Mouse (Mus musculus) brain, embryonic 14.5 days (tissue): Measurements from ENCODE around the gene Slc2a1.

ENCODE experiments used
- CTCF ChIP-seq: fragments of 200-500 bp; IDR thresholded peaks from 2 replicates; pipeline ENCODE4 v1.5.1; 2012; ENCODE audit warnings: inconsistent platforms, mild to moderate bottlenecking, moderate library complexity, borderline replicate concordance; ENCODE audit not compliant: insufficient read depth, insufficient read length; ENCODE audit errors: extremely low read depth
- POLR2A ChIP-seq: fragments of 200-500 bp; IDR thresholded peaks from 2 replicates; pipeline ENCODE4 v1.6.1; 2012; ENCODE audit warnings: mild to moderate bottlenecking, inconsistent platforms, borderline replicate concordance; ENCODE audit not compliant: poor library complexity, insufficient read depth, insufficient read length, severe bottlenecking; ENCODE audit errors: extremely low read depth

GRCm38 (mm10) chr4:119077084-119077682 lies 31.3 kb upstream of the Slc2a1 start:
- TF ChIP-seq CTCF (no peak), POLR2A (no peak)
